Comparison of ENCODE assay signal across 10 mouse cellular contexts in the genomic region with DNA sequence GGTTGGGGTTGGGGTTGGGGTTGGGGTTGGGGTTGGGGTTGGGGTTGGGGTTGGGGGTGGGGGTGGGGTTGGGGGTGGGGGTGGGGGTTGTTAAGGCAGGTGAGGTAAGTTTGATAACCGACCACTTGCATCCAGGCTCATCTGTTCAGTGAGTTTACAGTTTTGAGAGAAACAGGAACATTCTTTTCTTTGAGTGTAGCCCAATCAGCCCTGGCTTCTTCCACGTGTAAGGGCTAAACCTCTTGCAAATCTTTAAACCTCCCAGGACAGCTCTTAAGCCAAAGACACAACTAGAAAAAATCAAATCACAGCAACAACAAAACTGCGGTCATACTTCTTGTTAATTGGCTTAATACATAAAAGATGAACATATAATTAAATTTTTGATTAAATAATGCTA.
A peak's percentile ranks its signal among the peaks of the same experiment; 100 is the strongest.
DNase-seq lines count a peak whose midpoint lies in the region; ATAC-seq and TF ChIP-seq lines count a peak whose summit lies in the region.
"Had no signal": no experiment of that assay in that cellular context is flagged by ENCODE, and none has a peak within 500 bp of the region (broad histone marks: within the 10 kb centered on the region; RNA-seq: fewer than 3 reads in every experiment).

No protein-coding gene starts in this region.

- TF ChIP-seq CTCF in heart, postnatal 0 days (IDR thresholded peaks at IDR 0.05; ENCODE audit: low read depth), result no peak
- TF ChIP-seq CTCF in ES-Bruce4 (IDR thresholded peaks at IDR 0.05; ENCODE audit: low read depth, low read length), result no peak

- ATAC-seq in heart, postnatal 0 days (ENCODE audit: insufficient read depth, low read depth), result no peak
- ATAC-seq in embryonic facial prominence, embryonic 11.5 days (replicated peaks; ENCODE audit: insufficient number of reproducible peaks, low FRiP score, low TSS enrichment, low read depth), result 0 out of 2 replicates have a peak, but pooled peaks have one; percentile 9
- ATAC-seq in limb, embryonic 11.5 days (ENCODE audit: insufficient number of reproducible peaks, low FRiP score, low TSS enrichment, low read depth), result no peak
- ATAC-seq: activated CD4-positive, CD25-positive, alpha-beta regulatory T cell, adult 4 months had no signal

- DNase-seq in heart, postnatal 0 days (ENCODE audit: low spot score), result no peak
- no peak for DNase-seq in heart, adult 11 months
- peak; percentile 23 for DNase-seq in embryonic facial prominence, embryonic 11.5 days (ENCODE audit: low spot score)
- no peak for DNase-seq in limb, embryonic 11.5 days (ENCODE audit: low spot score)
- DNase-seq in adipocyte (ENCODE audit: low spot score), result no peak
- DNase-seq in spleen, postnatal 36 days (ENCODE audit: low spot score in 2 of 2), result no peak
- DNase-seq in adrenal gland, postnatal 14 days, result no peak

- peak overlapping the region; percentile 52 for H3K4me2 ChIP-seq in heart, postnatal 0 days (ENCODE audit: low read depth, low read length)
- H3K4me2 ChIP-seq in embryonic facial prominence, embryonic 11.5 days (ENCODE audit: low read depth, low read length), result no peak overlapping the region
- H3K4me2 ChIP-seq in limb, embryonic 11.5 days (ENCODE audit: low read depth, severe bottlenecking), result no peak overlapping the region

- no peaks in the 10 kb centered on the region for H3K36me3 ChIP-seq in heart, postnatal 0 days (replicated peaks; ENCODE audit: control insufficient read depth, insufficient read depth, low read length)
- no peaks in the 10 kb centered on the region for H3K36me3 ChIP-seq in ES-Bruce4 (ENCODE audit: control insufficient read depth, insufficient read depth, low read length, poor library complexity, severe bottlenecking)
- no peaks in the 10 kb centered on the region for H3K36me3 ChIP-seq in embryonic facial prominence, embryonic 11.5 days (replicated peaks; ENCODE audit: control insufficient read depth, insufficient read depth, low read depth, low read length)
- H3K36me3 ChIP-seq in limb, embryonic 11.5 days (ENCODE audit: control insufficient read depth, insufficient read depth, low read length), result no peaks in the 10 kb centered on the region

- H3K4me3 ChIP-seq in heart, postnatal 0 days (ENCODE audit: low read depth, low read length), result no peak overlapping the region
- no peak overlapping the region for H3K4me3 ChIP-seq in ES-Bruce4 (ENCODE audit: low read depth, low read length)
- no peak overlapping the region for H3K4me3 ChIP-seq in embryonic facial prominence, embryonic 11.5 days (ENCODE audit: low read depth, low read length)
- H3K4me3 ChIP-seq in limb, embryonic 11.5 days (ENCODE audit: low read depth, low read length), result no peak overlapping the region

- TF ChIP-seq POLR2A in ES-Bruce4 (IDR thresholded peaks at IDR 0.05; ENCODE audit: insufficient read depth, low read length), result no peak

- no peaks in the 10 kb centered on the region for H3K27me3 ChIP-seq in heart, postnatal 0 days (ENCODE audit: control insufficient read depth, insufficient read depth, low read length)
- H3K27me3 ChIP-seq in ES-Bruce4 (ENCODE audit: control insufficient read depth, insufficient read depth, low read length, poor library complexity, severe bottlenecking), result peaks cover 1% of the 10 kb centered on the region; the same call in 1 of the 2 replicates
- no peaks in the 10 kb centered on the region for H3K27me3 ChIP-seq in embryonic facial prominence, embryonic 11.5 days (ENCODE audit: control insufficient read depth, insufficient read depth, low read length)
- H3K27me3 ChIP-seq in limb, embryonic 11.5 days (ENCODE audit: control insufficient read depth, insufficient read depth, low read length), result no peaks in the 10 kb centered on the region

- H3K9ac ChIP-seq in heart, postnatal 0 days (replicated peaks; ENCODE audit: low read depth, low read length), result no peak overlapping the region
- peak overlapping the region; percentile 43; the same call in 1 of the 2 replicates for H3K9ac ChIP-seq in ES-Bruce4 (ENCODE audit: low read depth, poor library complexity, severe bottlenecking)
- H3K9ac ChIP-seq in embryonic facial prominence, embryonic 11.5 days (replicated peaks; ENCODE audit: low read length), result no peak overlapping the region
- no peak overlapping the region for H3K9ac ChIP-seq in limb, embryonic 11.5 days (ENCODE audit: low read length)

- H3K27ac ChIP-seq in heart, postnatal 0 days (ENCODE audit: low read depth), result no peak overlapping the region
- H3K27ac ChIP-seq in ES-Bruce4 (ENCODE audit: insufficient read depth, low read length), result no peak overlapping the region
- H3K27ac ChIP-seq in embryonic facial prominence, embryonic 11.5 days (replicated peaks; ENCODE audit: low read depth, low read length), result peak overlapping the region; percentile 73
- peak overlapping the region; percentile 71; the same call in 1 of the 2 replicates for H3K27ac ChIP-seq in limb, embryonic 11.5 days (replicated peaks; ENCODE audit: low read depth, low read length)
- H3K27ac ChIP-seq: macrophage had no signal

- no peak for TF ChIP-seq EP300 in heart, postnatal 0 days (IDR thresholded peaks at IDR 0.05; ENCODE audit: low read depth)
- no peak for TF ChIP-seq EP300 in ES-Bruce4 (IDR thresholded peaks at IDR 0.05; ENCODE audit: insufficient read depth, low read depth, low read length)

- 51% methylated on average over 3 of the region's 3 CpGs for WGBS in heart, postnatal 0 days
- WGBS in embryonic facial prominence, embryonic 11.5 days, result 27% methylated on average over 3 of the region's 3 CpGs
- WGBS in limb, embryonic 11.5 days, result 27% methylated on average over 3 of the region's 3 CpGs

- H3K4me1 ChIP-seq in heart, postnatal 0 days (ENCODE audit: control insufficient read depth, insufficient read depth), result peaks cover 19% of the 10 kb centered on the region; the same call in 1 of the 2 replicates
- H3K4me1 ChIP-seq in ES-Bruce4 (ENCODE audit: control insufficient read depth, insufficient read depth, low read length), result no peaks in the 10 kb centered on the region
- H3K4me1 ChIP-seq in embryonic facial prominence, embryonic 11.5 days (ENCODE audit: control insufficient read depth, insufficient read depth, low read length), result no peaks in the 10 kb centered on the region; the same call in 1 of the 2 replicates
- 0 out of 2 replicates have a peak, but pooled peaks cover 7% of the 10 kb centered on the region for H3K4me1 ChIP-seq in limb, embryonic 11.5 days (ENCODE audit: control insufficient read depth, insufficient read depth, low read length)

- H3K9me3 ChIP-seq in heart, postnatal 0 days (replicated peaks; ENCODE audit: control insufficient read depth, low read length), result no peaks in the 10 kb centered on the region; the same call in 1 of the 2 replicates
- no peaks in the 10 kb centered on the region for H3K9me3 ChIP-seq in ES-Bruce4 (replicated peaks; ENCODE audit: control insufficient read depth, insufficient read depth, low read length, poor library complexity, severe bottlenecking)
- no peaks in the 10 kb centered on the region for H3K9me3 ChIP-seq in embryonic facial prominence, embryonic 11.5 days (replicated peaks; ENCODE audit: control insufficient read depth, low read length)
- H3K9me3 ChIP-seq in limb, embryonic 11.5 days (ENCODE audit: control insufficient read depth, low read length), result no peaks in the 10 kb centered on the region

Comparison
In these comparisons a context has a peak if more than half of its experiments do, and no peak if none do; other contexts are left out.
1. H3K27ac ChIP-seq: peak in embryonic facial prominence, embryonic 11.5 days (single experiment) and limb, embryonic 11.5 days (single experiment); none in heart, postnatal 0 days (single experiment) and ES-Bruce4 (single experiment).